Mouse (Mus musculus) heart, postnatal 0 days (tissue): ENCODE measurements at regions not wholly inside any gene's neighbourhood (a gene's known extent, or its start where the extent isn't known, plus 50 kb on each side); places are given as distances from the start of the nearest gene placed in this dataset.

Source experiments
- ATAC-seq: fragments of 200-750 bp; cut with Nextera tagmentation; 2 replicates; pipeline ENCODE4 v1.8.0; 2017; ENCODE audit warnings: low read depth, moderate number of reproducible peaks, moderate library complexity; ENCODE audit not compliant: insufficient read depth
- DNase-seq: peaks from one replicate; pipeline ENCODE4 v3.0.0-alpha.2; 2016; ENCODE audit warnings: low spot score
- H3K27ac ChIP-seq: fragments of 300-500 bp; sonication (generic); 2 replicates; pipeline ENCODE4 v1.5.1; 2014; ENCODE audit warnings: low read depth, mild to moderate bottlenecking
- H3K27me3 ChIP-seq: fragments of 300-500 bp; sonication (generic); 2 replicates; pipeline ENCODE4 v1.6.1; 2014; ENCODE audit warnings: low read length, mixed read lengths; ENCODE audit not compliant: control insufficient read depth, insufficient read depth
- H3K36me3 ChIP-seq: fragments of 300-500 bp; sonication (generic); replicated peaks from 2 replicates; pipeline ENCODE4 v1.6.1; 2014; ENCODE audit warnings: low read length, mixed read lengths; ENCODE audit not compliant: control insufficient read depth, insufficient read depth
- H3K4me1 ChIP-seq: fragments of 300-500 bp; sonication (generic); 2 replicates; pipeline ENCODE4 v1.6.1; 2014; ENCODE audit warnings: antibody characterized with exemption; ENCODE audit not compliant: control insufficient read depth, insufficient read depth
- H3K4me2 ChIP-seq: fragments of 300-500 bp; sonication (generic); 2 replicates; pipeline ENCODE4 v1.6.1; 2014; ENCODE audit warnings: low read depth, mild to moderate bottlenecking, low read length, moderate library complexity
- H3K4me3 ChIP-seq: fragments of 300-500 bp; sonication (generic); 2 replicates; pipeline ENCODE4 v1.5.1; 2014; ENCODE audit warnings: low read depth, low read length
- H3K9ac ChIP-seq: fragments of 300-500 bp; sonication (generic); replicated peaks from 2 replicates; pipeline ENCODE4 v1.6.1; 2014; ENCODE audit warnings: low read depth, low read length, mixed read lengths
- H3K9me3 ChIP-seq: fragments of 300-500 bp; sonication (generic); replicated peaks from 2 replicates; pipeline ENCODE4 v1.6.1; 2016; ENCODE audit warnings: low read length; ENCODE audit not compliant: control insufficient read depth
- CTCF ChIP-seq: IDR thresholded peaks from 2 replicates; pipeline ENCODE4 v1.5.1; 2016; ENCODE audit warnings: antibody characterized with exemption, control low read depth, low read depth
- EP300 ChIP-seq: IDR thresholded peaks from 2 replicates; pipeline ENCODE4 v1.6.1; 2016; ENCODE audit warnings: antibody characterized with exemption, low read depth
- WGBS: fragments of 180-500 bp; shearing (Covaris S2); extraction: QIAGEN DNeasy Blood & Tissue Kit; methylation state at CpG from one replicate; pipeline ENCODE4 v1.1.7; 2014; 5-methylcytosine and 5-hydroxymethylcytosine counted together

DNA sequence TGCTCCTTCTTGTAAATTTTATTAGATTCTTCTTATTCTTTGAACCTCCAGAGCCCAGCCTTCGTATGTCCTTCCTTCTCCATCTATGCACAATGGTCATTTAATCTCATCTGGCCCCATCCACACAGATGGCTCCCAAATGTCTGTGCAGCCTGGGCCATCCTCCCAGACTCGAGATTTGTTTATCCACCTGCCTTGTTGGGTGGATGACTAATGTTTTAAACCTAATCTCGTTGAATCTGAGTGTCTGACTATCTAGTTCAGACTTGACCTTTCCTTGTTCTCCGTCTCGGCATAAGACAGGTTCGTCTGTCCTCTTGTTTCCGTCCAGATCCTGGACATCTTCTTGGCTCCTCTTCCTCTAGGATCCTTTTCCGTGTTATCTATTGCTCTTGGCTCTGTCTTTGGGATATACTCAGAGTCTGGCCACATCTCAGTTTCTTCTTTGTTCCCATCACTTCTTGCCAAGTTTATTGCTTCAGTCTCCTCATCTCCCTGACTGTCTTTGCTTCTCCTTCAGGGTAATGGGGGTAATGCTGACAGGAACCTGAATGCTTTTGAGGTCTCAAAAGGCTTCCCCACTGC, 141.4 kb upstream of the Gas1 start:
- Histone ChIP-seq H3K4me1 (no peaks in the 10 kb centered on the region), H3K27me3 (no peaks in the 10 kb centered on the region), H3K4me3 (no peak overlapping the region), H3K4me2 (no peak overlapping the region), H3K27ac (no peak overlapping the region), H3K36me3 (no peaks in the 10 kb centered on the region), H3K9ac (no peak overlapping the region), H3K9me3 (no peaks in the 10 kb centered on the region)
- TF ChIP-seq EP300: no peak
- no peak for TF ChIP-seq CTCF
- ATAC-seq: no peak
- WGBS: 55% methylated on average over 8 of the region's 8 CpGs
- no peak for DNase-seq

GRCm38 (mm10) chr13:60319268-60319667, 142.1 kb upstream of the Gas1 start:
- Histone ChIP-seq H3K27me3 (no peaks in the 10 kb centered on the region), H3K36me3 (no peaks in the 10 kb centered on the region), H3K4me3 (no peak overlapping the region), H3K27ac (no peak overlapping the region), H3K9me3 (no peaks in the 10 kb centered on the region), H3K9ac (no peak overlapping the region), H3K4me2 (no peak overlapping the region), H3K4me1 (no peaks in the 10 kb centered on the region)
- TF ChIP-seq EP300: no peak
- TF ChIP-seq CTCF: no peak
- WGBS: 73% methylated on average over 4 of the region's 4 CpGs
- no peak for ATAC-seq
- no peak for DNase-seq

DNA sequence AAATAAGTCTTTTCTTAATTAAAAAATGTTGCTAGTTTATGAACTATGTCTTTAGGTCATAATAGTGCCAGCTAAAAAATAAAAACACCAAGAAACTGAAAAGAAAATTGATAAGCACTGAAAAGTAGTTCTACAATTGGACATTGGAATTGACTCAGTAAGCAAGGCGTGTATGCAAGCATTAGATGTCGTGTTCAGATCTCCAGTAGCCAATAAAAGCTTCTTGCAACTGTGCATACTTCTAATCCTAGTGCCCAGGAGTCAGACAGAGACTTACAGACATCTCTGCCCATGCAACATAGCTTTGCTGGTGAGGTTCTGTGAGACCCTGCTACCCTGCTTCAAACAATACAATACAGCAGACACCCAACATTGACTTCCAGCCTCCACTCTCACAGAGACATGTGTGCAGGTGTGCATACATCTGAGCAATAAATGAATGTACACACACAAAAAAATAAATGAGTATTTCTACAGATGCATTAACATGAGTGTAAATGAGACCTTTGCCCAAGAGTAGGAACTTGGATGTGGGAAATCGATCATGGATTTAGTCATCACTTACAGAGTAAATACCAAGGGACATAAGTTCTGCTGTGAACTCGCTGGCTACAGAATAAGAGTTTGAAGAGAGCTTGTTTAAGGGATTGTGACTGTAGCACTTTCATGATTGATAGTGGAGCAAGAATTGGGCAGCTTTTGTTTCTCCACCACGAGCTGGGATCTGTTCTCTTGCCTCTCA, 142.9 kb upstream of the Gas1 start:
- DNase-seq: no peak
- TF ChIP-seq EP300: no peak
- TF ChIP-seq CTCF: no peak

DNA sequence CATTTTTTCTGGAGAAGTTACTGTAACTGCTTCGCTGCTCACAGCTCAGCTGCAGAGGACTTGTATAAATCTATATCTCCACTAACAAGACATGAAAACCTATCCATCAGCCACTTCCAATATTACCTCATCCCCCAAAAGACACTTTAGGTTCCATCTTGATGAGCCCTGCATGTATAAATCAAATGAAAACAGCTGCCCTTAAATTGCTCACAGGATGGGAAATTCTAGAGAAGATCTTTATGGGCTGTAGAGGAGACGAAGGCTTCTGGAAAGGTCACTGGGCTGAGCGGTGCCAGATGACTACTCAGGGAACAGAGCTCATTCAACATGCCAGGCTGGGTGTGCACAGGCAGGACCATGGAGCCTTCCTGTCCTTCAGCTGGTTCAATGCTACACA, 145.4 kb upstream of the Gas1 start:
- no peak for DNase-seq
- Histone ChIP-seq H3K27ac (no peak overlapping the region), H3K9me3 (no peaks in the 10 kb centered on the region), H3K4me3 (no peak overlapping the region), H3K36me3 (no peaks in the 10 kb centered on the region), H3K27me3 (no peaks in the 10 kb centered on the region), H3K9ac (no peak overlapping the region), H3K4me2 (no peak overlapping the region), H3K4me1 (no peaks in the 10 kb centered on the region)
- ATAC-seq: no peak
- WGBS: 83% methylated on average over 3 of the region's 3 CpGs
- TF ChIP-seq EP300 (no peak), CTCF (no peak)

More for the DNA sequence above, 142.9 kb upstream of the Gas1 start:
- Histone ChIP-seq H3K36me3 (no peaks in the 10 kb centered on the region), H3K4me1 (no peaks in the 10 kb centered on the region), H3K4me2 (no peak overlapping the region), H3K27ac (no peak overlapping the region), H3K9me3 (no peaks in the 10 kb centered on the region), H3K9ac (no peak overlapping the region), H3K4me3 (no peak overlapping the region), H3K27me3 (no peaks in the 10 kb centered on the region)
- WGBS: 68% methylated on average over 5 of the region's 5 CpGs
- no peak for ATAC-seq

GRCm38 (mm10) chr13:60330475-60331258, 153.5 kb upstream of the Gas1 start:
- ATAC-seq (no peak), DNase-seq (no peak)
- TF ChIP-seq CTCF (no peak), EP300 (no peak)
- Histone ChIP-seq H3K4me2 (no peak overlapping the region), H3K9me3 (no peaks in the 10 kb centered on the region), H3K27ac (peak overlapping the region; percentile 15; the same call in 1 of the 2 replicates), H3K4me3 (no peak overlapping the region), H3K9ac (no peak overlapping the region), H3K27me3 (no peaks in the 10 kb centered on the region), H3K4me1 (no peaks in the 10 kb centered on the region), H3K36me3 (no peaks in the 10 kb centered on the region)
- WGBS: 70% methylated on average over 9 of the region's 9 CpGs
